Mouse (Mus musculus) adrenal gland (tissue): ENCODE results near the gene Zfp260.
"Not testable (repeated sequence)": the region's sequence is repeated elsewhere in the genome, so short reads cannot be mapped to it uniquely, and the experiment has no call there.

Experiments used
- intact Hi-C: fragments of 180-260 bp; cut with DNase I; formaldehyde crosslinking; loops from one replicate; pipeline ENCODE4 v1.15.1; 2025
- long read RNA-seq, 2 experiments: library from polyadenylated mRNA; unstranded; transcript quantifications; one replicate each; pipeline ENCODE4 v2.0.0; 2020; ENCODE audit warnings: borderline replicate concordance in 1 of 2; ENCODE audit not compliant: insufficient replicate concordance in 1 of 2

The Zfp260 gene
- long read RNA-seq, experiment 1, full-length matches to known transcripts = 4 of 5 reads
- long read RNA-seq, experiment 1, partial matches to known transcripts = 0 of 5 reads
- long read RNA-seq, experiment 1, other reads (novel, unspliced or antisense) = 1 of 5 reads
- long read RNA-seq, experiment 2, full-length matches to known transcripts = 10 of 14 reads
- long read RNA-seq, experiment 2, partial matches to known transcripts = 2 of 14 reads
- long read RNA-seq, experiment 2, other reads (novel, unspliced or antisense) = 2 of 14 reads

DNA sequence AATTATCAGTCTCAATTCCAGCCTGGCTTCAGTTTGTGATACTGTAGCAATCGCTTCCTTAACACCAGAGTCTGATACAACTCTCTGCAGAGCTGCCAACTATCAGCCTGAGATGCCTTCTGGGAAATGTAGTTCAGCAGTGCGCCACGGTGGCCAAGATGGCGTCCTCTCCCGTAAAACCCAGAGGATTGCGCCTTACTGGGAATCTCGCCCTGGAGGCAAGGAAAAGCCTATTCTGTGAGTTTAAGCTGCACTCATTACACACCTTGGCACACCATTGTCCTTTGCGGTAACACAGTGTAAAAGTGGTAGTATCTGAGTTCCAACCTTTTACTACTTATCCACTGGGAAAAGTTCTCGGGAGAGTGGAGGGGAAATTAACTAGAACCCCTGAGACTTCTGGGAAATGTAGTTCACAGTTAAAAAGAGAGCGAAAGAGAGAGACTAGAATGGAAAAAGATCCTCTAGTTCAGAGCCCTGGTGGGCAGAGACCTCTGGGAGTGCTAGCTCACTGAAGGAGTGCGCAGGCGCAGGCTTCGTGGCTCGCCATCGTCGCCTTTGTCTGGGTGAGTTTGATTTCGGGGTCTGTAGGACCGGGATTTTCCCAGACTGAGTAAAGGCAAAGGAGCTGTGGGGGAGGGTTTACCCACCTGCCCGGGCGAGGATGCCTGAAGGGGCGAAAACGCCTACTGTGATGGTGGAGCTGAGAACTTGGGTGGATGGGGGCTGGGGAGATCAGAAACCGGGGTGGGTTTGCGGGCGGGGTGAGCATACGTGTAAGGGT lies at the start of gene Zfp260:
TSS of gene Zfp260 (plus strand) at position 132 of the 784 bp plus-strand sequence.
- intact Hi-C loops = loop anchor here (5.0 kb wide), 1 partner anchor 72 kb away; the partner anchor contains the start of gene Zfp146

DNA sequence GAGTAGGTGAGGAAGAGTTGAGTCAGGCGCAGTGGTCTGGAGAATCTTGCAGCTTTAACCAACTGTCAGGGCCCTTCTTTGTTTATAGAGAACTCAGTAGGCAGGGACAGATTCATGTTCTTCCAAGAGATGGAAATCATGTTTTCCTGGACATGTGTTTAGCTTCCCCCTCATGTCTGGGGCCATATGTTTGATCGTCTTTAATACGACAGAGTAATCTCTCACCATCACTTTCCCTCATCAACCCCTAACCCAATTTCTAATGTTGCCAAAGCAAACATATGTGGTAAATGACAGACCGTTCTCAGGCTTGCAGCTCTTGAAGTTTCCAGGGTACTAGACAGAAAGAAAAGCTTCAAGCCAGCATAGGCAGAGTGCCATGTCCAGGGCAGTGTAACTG lies 46.5 kb upstream of the Zfp260 start:
- intact Hi-C loops = no loop called here

DNA sequence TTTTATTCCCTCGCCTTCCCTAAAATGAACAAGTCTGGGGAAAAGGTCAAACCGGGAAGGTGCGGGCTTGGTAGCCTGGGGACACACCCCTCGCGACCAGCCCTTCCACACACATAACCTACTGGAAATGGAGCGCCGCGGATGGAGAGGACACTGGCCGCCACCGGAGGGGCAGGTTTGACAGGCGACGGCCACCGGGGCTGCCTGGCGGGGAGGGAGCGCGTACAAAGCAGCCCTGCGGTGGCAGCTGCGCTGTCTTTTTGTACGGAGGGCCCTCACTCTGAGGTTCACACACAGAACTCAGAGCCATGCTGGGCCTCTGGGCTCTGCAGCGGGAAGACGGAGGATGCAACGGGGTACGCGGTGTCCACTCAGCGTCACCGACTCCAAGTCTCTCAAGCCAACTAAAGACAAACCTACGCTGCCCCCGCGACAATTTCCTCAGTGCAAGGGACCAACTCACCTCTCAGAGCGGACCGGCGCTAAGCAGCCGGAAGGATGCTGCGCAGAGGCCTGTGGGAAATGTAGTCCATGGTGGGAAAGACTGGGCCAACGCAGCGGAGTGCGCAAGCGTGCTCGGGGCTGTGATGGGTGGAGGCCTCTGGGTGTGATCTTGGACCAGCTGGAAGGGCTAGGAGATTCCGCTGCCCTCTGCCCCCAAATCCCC lies 43.6 kb upstream of the Zfp260 start, which contains the start of gene Zfp14:
TSS of gene Zfp14 (minus strand) at position 499 of the 667 bp plus-strand sequence.
- intact Hi-C loops = no loop called here

DNA sequence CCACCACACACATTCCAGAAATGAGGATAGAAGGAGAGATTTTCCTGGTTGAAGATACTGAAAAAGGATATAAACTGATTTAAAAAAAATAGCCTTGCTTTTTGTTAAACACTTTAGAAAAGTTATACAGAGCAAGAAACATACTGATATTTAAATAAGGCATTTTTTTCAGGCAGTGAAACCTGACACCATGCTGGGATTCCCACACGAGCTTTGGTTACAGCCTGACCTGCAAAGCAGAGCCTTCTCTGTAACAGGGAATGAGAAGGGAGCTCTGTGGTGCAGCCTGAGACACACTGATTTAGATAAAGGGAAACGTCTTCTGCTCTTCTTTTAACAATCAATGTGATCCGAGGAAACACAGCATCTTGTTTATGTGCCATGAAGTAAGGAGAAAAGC lies 41.0 kb upstream of the Zfp260 start:
- intact Hi-C loops = no loop called here

DNA sequence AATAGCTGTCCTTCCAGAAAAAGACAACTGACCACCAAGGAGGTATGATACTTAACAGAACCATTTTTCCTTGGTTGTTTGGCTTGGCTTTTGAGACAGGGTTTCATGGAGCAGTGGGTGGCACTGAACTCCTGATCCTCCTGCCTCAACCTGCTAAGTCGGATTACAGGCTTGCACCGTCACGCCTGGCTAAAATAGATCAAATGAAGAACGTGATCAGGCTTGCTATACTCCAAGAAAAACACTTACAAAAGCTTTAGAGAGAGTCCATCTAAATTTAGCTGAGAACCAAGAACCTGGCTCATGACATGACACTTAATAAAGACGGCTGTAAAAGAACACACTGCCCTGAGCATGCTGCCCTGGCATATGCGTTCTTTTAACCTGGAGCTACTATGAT lies 34.2 kb upstream of the Zfp260 start:
- intact Hi-C loops = no loop called here

DNA sequence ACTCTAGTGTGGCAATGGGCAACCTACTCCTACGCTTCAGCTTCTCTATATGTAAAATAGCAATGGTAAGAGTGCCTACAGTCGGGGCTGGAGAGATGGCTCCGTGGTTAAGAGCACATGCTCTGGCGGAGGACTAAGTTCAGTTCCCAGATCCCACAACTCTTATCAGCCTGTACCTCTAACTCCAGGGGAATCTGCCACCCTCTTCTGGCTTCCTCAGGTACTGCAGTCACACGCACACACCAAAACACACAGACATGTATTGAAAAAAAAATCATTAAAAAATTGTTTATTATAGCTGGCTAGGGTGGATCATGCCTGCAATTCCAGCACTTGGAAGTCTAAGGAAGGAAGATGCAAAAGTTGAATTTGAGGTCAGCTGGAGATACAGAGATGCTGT lies 32.1 kb upstream of the Zfp260 start:
- intact Hi-C loops = no loop called here

DNA sequence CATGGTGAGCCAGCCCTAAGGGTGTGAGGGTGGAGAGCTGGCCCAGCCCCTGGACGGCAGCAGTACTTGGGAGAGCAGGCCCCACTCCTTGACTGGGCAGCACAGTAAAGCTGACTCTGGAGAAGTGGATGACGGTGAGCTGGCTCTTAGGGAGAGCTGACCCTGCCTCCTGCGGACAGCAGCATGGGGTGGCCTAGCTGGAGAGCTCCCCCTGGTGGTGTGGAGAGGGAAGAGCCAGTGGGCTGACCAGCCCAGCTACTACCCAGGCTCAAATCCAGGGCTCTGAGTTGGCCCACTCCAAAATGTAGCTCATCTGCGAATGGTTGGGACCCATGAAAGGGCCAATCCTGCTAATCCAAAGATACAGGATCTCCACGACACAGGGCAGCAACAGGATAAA lies 30.0 kb upstream of the Zfp260 start:
- intact Hi-C loops = no loop called here

DNA sequence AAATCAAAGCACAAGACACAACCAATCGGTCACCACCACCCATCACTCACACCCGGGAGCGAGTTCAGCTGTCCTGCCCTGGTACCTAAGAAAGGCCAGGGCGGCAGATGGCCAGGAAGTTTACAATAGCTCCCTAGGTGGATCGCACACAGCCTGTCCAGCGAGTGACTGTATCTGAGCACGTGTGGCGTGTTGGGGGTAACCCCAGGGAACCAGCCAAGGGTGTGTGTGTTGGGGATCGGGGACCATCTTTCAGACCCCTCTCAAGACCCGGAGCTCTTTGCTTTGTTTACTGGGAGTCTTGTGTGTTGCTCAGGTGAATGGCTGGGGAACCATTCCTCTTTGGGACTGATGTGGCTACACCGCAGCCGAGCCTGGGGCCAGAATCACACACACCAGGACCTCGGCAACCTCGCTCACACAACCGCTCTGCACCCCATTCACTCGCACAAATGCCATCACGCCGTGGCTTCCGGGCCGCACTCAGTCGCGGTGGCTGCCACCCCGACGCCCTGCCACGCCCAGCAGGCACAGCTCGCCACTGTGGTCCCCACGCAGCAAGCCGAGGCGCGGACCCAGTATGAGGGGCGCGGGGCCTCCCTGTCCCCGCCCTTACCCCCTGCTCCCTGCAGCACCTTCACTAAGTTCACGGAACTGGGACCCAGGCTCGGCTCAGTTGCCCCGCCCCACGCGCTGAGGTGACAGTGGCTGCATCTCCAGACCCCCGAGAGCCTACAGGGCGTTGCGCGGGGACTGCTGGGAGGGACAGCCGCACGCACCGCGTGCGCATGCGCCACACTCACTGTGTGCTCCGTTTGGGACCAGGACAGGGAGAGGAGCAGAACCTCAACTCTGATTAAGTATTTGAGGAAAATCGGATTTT lies 22.2 kb upstream of the Zfp260 start, which contains the start of gene Zfp82:
TSS of gene Zfp82 (minus strand) at position 755 of the 883 bp plus-strand sequence.
- intact Hi-C loops = no loop called here

DNA sequence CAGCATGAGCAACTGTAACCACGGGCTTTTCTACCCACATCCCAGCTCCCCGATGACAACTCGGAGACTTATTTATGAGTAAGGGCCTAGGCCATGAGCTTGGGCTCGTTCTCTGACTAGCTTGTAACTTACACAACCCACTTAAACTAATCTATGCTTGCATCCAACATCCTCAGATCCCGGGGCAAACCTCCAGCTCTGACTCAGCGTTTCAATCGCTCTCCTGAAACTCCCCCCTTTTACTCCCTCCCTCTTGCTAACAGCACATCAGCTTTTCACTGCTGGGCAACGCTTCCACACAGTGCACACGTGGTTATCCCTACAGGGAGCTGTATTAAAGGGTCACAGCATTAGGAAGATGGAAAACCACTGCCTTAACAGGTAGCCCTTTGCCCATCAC lies 8.1 kb upstream of the Zfp260 start:
- intact Hi-C loops = no loop called here

DNA sequence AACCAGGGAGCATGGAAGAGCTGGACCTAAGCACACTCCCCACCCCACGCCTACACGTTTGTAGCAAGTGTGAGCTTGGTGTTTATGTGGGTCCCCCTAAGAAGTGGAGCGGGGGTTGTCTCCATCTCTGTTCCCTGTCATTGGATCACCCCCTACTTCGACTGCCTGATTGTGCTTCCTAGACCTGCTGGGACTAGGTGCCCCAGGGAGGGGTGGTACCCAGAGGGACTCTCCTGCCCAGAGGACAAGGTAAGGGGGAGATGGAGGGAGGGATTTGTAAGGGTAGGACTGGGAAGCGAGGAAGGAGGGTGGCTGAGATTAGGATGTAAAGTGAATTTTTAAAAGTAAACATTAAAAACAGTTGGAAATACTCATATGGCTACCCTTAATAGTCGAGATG lies 5.2 kb upstream of the Zfp260 start:
- intact Hi-C loops = no loop called here

DNA sequence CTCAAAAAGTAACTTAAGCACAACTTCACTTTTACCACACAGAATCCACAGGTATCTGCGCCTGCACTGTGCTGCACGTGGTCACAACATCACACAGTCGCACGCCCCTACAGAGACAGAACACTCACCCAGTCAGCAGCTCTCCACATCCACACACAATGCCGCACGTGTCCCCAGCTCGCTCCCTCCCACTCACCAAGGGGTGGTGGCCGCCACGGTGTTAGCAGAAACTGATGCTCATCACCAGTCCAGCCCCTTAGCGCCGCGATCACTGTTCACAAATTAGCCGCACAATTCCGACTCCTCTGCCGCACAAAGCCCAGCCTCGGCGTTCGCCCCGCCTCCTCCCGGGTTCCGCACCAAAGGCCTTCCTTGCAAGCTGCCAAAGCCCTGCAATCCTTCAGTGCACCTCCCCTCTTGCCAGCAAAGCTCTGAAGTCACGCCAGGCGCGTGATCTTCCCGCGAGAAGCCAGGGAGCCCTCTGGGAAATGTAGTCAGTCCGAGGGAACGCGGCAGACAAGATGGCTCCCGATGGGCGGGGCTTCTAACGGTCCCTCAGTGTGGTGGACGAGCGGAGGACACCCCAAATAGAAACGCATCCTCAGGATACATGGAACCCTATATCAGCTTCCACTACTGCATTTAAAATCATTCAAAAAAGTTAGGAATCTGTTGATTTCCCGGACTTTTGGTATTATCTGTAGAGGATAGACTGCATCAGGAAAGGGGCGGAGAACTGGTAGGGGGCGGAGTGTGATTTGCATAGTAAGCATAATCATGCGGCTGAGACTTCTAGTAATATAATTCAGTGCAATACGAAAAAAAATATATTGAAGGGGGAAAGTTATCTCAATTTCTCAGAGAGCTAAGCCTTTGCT lies 4.2 kb upstream of the Zfp260 start, which contains the start of the genes Gm26920 and Zfp566:
TSS of gene Gm26920 (minus strand) at position 319 of the 878 bp plus-strand sequence.
TSS of gene Zfp566 (minus strand) at position 436 of the 878 bp plus-strand sequence.
- intact Hi-C loops = no loop called here

DNA sequence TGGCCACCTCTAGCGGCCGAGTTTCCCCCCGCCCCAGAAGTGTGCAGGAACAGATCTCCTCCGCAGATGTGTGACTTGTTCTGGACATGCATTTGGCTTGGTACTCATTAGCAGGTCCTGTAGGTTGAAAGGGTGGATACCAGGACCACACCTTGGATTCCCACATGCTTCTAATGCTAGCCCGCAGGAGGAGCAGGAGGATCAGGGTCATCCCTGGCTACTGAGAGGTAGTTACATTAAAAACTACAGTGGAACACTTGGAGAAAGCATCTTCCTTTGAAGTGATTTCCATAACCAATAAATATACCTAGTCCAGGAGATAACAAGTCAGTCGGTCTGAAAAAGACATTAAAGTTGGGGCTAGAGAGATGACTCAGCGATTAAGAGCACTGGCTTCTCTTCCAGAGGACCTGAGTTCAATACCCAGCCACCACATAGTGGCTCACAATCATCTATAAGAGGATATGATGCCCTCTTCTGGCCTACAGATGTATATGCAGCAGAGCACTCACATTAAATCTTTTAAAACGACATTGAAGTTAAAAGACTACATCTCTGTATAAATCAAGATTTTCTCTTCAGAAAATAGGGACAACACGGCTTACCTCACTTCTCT lies 3.5 kb upstream of the Zfp260 start:
- intact Hi-C loops = no loop called here

DNA sequence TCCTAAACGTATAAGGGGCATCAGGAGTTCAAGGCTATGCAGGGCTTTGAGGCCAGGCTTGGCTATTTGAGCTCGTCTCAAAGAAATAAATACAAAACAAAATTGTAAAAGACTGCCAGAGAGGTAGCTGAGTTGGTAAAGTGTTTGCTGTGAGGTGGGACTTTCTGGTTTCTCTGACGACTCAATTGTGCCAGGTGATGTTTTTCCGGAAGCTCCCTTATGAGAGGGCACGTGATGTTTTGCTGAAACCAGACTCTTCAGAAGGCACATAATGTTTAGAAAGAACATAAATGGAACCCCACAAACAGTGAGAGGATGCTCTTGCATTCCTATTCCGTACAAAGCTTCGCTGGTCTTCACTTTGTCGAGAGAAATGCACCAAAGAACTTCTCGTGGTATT lies 1.9 kb upstream of the Zfp260 start:
- intact Hi-C loops = no loop called here

DNA sequence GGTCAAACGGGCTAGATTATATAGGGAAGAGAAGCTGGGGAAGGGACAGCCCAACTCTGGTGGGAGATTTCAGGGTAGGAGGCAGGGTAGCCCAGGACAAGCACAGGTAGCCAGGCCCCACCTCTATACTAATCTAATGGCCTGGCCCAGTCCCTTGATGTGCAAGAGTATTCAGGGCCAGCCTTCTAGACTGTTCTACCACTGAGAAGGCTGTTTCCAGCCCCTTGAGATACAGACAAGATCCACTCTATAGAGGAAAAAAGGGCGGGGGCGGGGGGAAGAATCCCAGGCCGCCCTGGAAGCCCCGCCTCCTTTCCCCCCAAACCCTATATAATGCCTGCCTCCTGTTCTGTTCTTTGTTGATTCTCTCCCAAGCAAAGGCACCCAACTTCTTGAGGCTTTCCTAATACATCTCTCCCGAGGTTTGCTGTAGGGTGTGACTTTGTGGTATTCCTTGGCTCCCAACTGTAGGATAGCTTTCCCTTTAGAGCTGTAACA lies 610 bp upstream of the Zfp260 start:
- intact Hi-C loops = no loop called here

DNA sequence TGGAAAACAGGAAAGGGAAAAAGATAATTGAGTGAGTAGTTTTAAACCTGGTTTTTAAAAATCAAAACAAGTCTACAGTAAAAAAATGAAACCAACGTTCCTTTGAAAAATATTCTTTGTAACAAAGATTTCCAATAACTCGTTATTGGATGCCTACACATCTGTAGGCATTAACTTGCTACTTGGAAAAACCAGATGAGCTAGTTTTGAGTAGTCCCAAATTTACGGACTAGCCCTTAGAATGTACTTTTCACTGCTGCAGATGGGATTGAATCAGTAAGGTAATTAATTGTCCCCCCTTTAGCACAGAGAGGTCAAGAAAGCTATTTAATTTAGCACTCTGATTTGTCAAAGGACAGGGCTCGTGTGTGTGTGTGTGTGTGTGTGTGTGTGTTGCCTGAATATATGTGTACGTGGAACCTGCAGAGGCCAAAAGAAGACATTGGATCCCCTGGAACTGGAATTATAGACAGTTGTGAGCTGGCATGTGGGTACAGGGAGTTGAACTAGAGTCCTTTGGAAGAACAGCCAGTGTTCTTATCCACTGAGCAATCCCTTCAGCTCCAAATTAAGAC lies 1.1 kb downstream of the Zfp260 start:
- intact Hi-C loops = loop anchor here (5.0 kb wide), 1 partner anchor 72 kb away; the partner anchor contains the start of gene Zfp146

DNA sequence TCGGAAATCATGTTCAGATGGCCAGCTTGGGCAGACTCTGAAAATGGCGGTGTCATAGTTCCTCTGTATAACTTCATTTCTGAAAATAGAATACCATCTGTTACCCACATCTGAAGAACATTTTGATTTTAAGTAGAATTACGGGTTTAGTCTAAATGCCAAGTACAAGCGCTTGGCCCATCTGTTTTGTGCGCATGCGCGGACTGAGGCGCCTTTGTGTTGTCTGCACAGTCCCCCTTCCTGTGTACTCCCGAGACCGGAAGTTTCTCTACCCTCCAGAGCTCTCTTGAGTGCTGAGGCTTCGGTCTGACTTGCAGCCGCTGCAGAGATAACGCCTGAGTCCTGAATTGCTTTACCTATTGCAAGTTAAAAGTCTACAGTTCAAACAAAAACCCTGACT lies 4.7 kb downstream of the Zfp260 start:
- intact Hi-C loops = loop anchor here (5.0 kb wide), 1 partner anchor 68 kb away; the partner anchor contains the start of gene Zfp146

DNA sequence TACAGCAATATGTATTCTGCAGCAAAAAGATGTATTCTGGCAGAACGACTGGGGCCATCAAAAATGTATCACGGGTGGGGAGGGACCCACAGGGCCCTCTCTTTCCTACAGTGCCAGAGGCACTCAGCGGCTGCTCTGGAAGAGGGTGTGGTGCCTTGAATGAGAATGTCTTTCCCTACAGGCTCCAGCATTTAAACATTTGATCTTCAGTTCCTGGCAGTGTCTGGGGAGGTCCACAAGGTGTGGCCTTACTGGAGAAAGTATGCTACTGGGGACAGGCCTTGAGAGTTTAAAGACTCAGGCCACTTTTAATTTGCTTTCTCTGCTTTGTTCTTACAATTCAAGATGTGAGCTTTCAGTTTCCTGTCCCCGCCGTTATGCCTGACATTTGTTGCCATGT lies 21.5 kb downstream of the Zfp260 start:
- intact Hi-C loops = no loop called here

DNA sequence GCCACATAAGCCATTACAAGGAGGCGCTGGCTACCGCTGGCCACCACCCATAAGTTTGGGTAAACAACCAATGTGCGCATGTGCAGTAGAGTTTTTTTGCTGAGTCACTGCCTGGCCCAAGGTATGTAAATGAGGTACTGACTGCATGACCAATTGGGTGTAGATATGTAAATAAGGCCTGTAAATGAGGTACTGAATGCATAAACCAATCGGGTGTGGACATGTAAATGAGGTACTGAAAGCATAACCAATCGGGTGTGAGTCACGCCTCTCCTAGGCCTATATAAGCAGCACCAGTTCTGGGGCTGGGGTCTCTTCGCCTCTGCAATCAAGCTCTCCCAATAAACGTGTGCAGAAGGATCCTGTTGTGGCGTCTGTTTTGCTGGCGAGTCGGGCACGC lies 23.4 kb downstream of the Zfp260 start:
- intact Hi-C loops = not testable (repeated sequence)
